Mouse (Mus musculus) bone marrow, adult 2 months (tissue): Measurements from ENCODE around the gene Brinp1.

Experiments
- CTCF ChIP-seq: fragments of 200-500 bp; IDR thresholded peaks from 2 replicates; pipeline ENCODE4 v1.5.1; 2011; ENCODE audit warnings: low read length, control low read depth; ENCODE audit not compliant: control insufficient read depth, insufficient read depth
- POLR2A ChIP-seq: fragments of 200-500 bp; IDR thresholded peaks from 2 replicates; pipeline ENCODE4 v1.6.1; 2011; ENCODE audit warnings: low read depth, mild to moderate bottlenecking, control low read depth, low read length, borderline replicate concordance; ENCODE audit not compliant: control insufficient read depth

- TF ChIP-seq CTCF, result no peak
- no peak for TF ChIP-seq POLR2A
These were observed 82.2 kb downstream of the Brinp1 start for GRCm38 (mm10) chr4:68872028-68872427.
